Mouse (Mus musculus): ENCODE results near the gene Wnt11. TPM values are rescaled to one million over a fixed set of nuclear protein-coding genes. Genes with fewer than 3 reads are reported as not detected.

Wnt11 gene
- 0.68 and 0.71 TPM in 2 replicates for polyA plus RNA-seq (2012; rRNA removed)

GRCm38 (mm10) chr7:98834711-98835321 is at the start of gene Wnt11:
Gene Wnt11, plus strand, starts transcription at chr7:98835112.

Other genes starting within 250 kb of the Wnt11 start
- gene Emsy, start 178.3 kb upstream of the Wnt11 start, polyA plus RNA-seq (2012; rRNA removed): 7.7 and 9.0 TPM in 2 replicates
- 10.0 and 11.7 TPM in 2 replicates for gene Thap12, start 132.0 kb upstream of the Wnt11 start, polyA plus RNA-seq (2012; rRNA removed)